Mouse (Mus musculus) lung, adult 2 months (tissue): ENCODE data around the gene Fancd2. TPM values are rescaled to one million over a fixed set of nuclear protein-coding genes. Genes with fewer than 3 reads are reported as not detected.

ENCODE experiments used
- DNase-seq: peaks from one replicate; pipeline ENCODE4 v3.0.0; 2022
- H3K4me1 ChIP-seq: fragments of 200-500 bp; 2 replicates; pipeline ENCODE4 v1.6.1; 2011; ENCODE audit warnings: low read length; ENCODE audit not compliant: control insufficient read depth, insufficient read depth
- H3K4me3 ChIP-seq: fragments of 200-500 bp; replicated peaks from 2 replicates; pipeline ENCODE3; 2011; ENCODE audit warnings: low read depth, mild to moderate bottlenecking, control low read depth, low read length; ENCODE audit errors: extremely low read depth
- CTCF ChIP-seq: fragments of 200-500 bp; IDR thresholded peaks from 2 replicates; pipeline ENCODE4 v1.5.1; 2011; ENCODE audit warnings: mild to moderate bottlenecking, low read length, control low read depth; ENCODE audit not compliant: insufficient read depth
- POLR2A ChIP-seq: fragments of 200-500 bp; IDR thresholded peaks from 2 replicates; pipeline ENCODE4 v1.6.1; 2011; ENCODE audit warnings: low read depth, mild to moderate bottlenecking, control low read depth, low read length, borderline replicate concordance; ENCODE audit errors: extremely low read depth
- WGBS: fragments of 180-500 bp; shearing (Covaris S2); methylation state at CpG from one replicate; pipeline ENCODE4 v1.1.7; 2018; 5-methylcytosine and 5-hydroxymethylcytosine counted together
- polyA plus RNA-seq: library from polyadenylated mRNA; depleted of rRNA; stranded (reverse); fragments of >200 nt; gene quantifications from 2 replicates; pipeline ENCODE4 v1.2.3, GENCODE M21; 2012

Gene Fancd2
- polyA plus RNA-seq, 1 experiment, result 1.2 TPM

DNA sequence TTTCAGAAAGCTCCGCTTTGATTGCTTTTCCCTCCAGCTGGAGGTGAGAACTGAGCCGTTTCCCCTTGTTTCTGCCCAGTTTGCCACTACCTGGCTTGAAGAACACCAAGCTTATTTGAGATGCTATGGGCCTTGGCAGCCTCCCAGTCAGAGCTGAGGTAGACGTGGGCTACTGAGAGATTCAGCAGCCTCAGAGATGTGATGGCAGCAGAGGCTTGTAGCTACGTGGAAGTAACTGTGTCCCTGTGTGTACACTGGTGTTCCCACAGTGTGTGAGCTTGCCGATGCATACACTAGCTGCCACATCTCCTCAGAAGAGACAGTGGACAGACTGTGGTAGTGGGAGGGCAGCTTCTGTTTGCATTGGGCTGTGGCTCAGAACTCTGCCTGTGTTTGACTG is 53.6 kb downstream of the Fancd2 start:
- no peaks in the 10 kb centered on the region; the same call in 1 of the 2 replicates for H3K4me1 ChIP-seq
- WGBS, result 94% methylated on average over 5 of the region's 5 CpGs
- H3K4me3 ChIP-seq, result no peak overlapping the region
- no peak for DNase-seq
- no peak for TF ChIP-seq CTCF
- TF ChIP-seq POLR2A, result no peak

DNA sequence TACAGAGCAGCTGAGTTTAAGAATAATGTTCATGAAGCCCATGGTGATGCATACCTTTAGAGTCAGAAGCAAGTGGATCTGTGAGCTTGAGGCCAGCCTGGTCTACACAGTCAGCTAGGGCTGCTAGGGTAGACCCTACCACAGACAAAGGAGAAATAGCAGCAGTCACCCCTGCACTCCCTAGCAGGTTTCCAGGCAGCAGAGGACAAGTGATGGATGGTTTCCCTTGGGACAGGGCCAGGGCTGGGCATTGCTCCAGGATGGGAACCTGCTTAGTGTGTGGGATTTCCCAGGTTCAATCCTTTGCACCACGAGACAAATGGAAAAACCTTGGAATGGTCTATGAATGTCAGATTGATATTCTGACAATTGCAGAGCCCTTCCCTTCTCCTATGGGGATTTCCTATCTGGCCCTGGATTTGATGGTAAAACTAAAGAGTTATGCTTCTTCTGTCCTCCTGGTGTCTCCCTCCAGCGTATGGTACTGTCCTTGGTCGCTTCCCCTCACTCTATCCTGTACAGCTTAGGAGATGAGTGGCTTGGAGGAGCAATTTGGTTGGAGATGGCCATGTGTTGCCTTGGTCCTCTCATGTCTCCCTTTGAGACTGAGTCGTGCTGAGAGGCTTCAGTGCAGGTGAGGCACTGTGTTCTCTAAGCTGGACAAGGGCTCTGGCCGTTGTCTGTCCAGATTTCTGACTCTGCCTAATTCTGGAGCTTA is 55.1 kb downstream of the Fancd2 start:
- TF ChIP-seq CTCF (no peak), POLR2A (no peak)
- peak; percentile 8 for DNase-seq
- H3K4me3 ChIP-seq, result no peak overlapping the region
- H3K4me1 ChIP-seq, result no peaks in the 10 kb centered on the region; the same call in 1 of the 2 replicates
- 40% methylated on average over 5 of the region's 5 CpGs for WGBS

DNA sequence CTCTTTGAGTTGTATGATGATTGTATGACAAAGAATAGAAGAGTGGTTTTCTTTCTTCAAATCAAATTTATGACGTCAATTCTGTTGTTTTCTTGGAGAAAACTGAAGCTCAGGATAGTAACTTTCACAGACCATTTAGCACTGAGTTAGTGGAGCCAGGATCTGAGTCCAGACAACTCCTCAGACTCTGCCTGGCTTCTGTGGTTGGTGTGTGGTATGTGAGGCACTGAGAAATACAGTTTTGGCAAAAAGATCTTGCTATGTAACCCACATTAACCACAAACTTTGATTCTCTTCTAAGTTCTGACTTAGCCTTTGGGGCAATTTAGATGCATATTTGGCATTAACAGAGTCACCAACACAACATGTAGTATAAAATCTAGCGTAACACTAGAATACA is 61.2 kb downstream of the Fancd2 start:
- TF ChIP-seq POLR2A, result no peak
- TF ChIP-seq CTCF, result no peak

DNA sequence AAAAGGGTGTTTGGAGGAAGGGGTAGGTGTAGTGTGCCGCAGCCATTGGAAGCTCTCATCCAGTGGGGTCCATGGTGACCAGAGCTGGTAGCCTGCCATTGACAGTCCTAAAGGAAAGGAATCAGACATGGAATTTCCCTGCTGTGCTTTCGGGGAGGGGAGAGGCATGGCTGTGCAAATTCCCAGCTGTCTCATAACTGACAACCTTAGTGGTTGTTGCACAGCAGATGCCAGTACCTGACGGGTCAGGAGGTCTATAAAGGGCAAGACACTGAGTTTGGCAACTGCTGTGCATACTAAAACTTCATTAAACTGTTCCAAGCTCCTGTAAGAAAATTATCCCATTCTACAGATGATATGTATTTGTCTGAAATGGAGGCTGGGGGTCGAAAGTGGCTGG is 66.5 kb downstream of the Fancd2 start:
- WGBS, result 91% methylated on average over 4 of the region's 4 CpGs
- no peak for DNase-seq
- TF ChIP-seq POLR2A (no peak), CTCF (no peak)
- no peak overlapping the region for H3K4me3 ChIP-seq
- H3K4me1 ChIP-seq, result no peaks in the 10 kb centered on the region

More for the DNA sequence above, 61.2 kb downstream of the Fancd2 start:
- WGBS, result 93% methylated on average over 2 of the region's 2 CpGs
- Histone ChIP-seq H3K4me1 (no peaks in the 10 kb centered on the region), H3K4me3 (no peak overlapping the region)
- DNase-seq, result no peak

DNA sequence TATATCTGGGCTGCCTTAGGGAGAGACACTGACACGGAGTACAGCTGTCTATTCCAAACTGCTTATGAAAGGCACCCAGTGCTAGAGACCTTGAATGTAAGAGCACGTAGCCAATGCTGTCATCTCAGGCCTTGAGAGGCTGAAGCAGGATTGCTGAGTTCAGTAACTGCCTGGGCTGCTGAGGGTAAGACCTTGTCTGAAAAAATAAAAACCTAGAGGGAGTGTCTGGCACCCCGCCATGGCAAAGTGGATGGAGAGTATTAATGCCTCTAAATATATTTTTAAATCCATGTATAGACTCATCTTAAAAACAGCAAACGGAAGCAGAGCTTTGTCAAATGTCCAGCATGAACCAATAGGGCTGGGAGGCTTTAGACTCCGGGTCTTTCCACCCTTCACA is 68.4 kb downstream of the Fancd2 start:
- no peak overlapping the region for H3K4me3 ChIP-seq
- no peak for DNase-seq
- no peaks in the 10 kb centered on the region for H3K4me1 ChIP-seq
- TF ChIP-seq POLR2A, result no peak
- no peak for TF ChIP-seq CTCF
- WGBS, result 70% methylated on average over 5 of the region's 5 CpGs

DNA sequence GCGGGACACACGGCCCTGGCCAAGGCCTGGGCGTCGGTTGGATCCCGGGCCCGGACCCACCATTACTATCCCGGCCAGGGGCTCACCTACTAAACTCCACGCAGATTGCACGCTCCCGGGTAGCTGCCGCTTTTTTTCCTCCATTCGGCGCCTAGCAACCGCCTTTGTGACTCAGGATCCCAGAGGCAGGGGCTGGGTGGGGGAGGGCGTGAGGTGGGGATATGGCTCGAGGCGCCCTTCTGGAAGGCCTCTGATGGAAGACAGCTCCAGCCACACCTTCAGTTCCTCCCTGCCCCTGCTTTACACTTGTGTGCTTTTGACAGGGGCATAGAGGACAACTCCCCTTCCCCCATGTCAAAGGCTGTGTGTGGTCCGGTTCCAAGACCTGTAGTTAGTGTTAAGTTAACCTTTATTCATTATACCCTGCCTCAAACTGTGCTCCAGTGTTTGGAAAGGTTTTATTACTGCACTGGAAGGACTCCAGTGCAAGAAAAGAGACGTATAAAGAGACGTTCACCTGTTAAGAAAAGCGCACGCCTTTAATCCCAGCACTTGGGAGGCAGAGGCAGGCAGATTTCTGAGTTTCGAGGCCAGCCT is 69.2 kb downstream of the Fancd2 start, which contains the start of gene Fancd2os:
TSS of gene Fancd2os (minus strand) at position 173 of the 597 bp plus-strand sequence.
- TF ChIP-seq POLR2A (no peak), CTCF (no peak)
- no peaks in the 10 kb centered on the region for H3K4me1 ChIP-seq
- no peak within 1 kb of the TSS for H3K4me3 ChIP-seq
- no peak for DNase-seq
- 59% methylated on average over 23 of the region's 23 CpGs for WGBS

DNA sequence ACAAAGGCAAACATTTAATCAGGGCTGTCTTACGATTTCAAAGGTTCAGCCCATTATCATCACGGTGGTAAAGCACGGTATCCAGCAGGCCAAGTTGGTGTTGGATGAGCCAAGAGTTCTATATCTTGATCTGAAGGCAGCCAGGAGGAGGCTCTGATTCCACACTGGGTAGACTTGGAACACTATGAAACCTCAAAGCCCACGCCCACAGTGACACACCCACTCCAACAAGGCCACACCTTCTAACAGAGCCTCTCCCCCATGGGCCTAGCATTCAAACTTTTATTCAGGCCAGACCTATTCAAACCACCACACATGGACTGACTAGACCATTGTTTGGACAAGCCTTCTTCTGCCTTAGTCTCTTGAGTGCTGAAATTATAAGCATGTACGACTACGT is 71.3 kb downstream of the Fancd2 start:
- Histone ChIP-seq H3K4me1 (peaks cover 5% of the 10 kb centered on the region; the same call in 1 of the 2 replicates), H3K4me3 (no peak overlapping the region)
- 87% methylated on average over 6 of the region's 6 CpGs for WGBS
- TF ChIP-seq CTCF (no peak), POLR2A (no peak)
- no peak for DNase-seq

DNA sequence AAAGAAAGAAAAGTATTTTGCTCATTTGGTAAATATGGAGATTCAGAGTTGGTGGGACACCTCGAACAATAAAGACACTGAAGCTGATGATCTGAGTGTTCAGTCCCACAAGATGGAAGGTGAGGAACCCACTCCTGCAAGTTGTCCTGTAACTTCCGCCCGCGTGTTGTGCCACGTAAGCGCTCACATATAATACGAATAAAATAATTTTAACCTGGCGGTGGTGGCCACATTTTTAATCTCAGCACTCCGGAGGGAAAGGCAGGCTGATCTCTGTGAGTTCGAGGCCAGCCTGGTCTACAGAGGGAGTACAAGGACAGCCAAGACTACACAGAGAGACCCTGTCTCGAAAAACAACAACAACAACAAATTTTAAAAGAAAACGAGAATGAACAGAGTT is 72.5 kb downstream of the Fancd2 start:
- Histone ChIP-seq H3K4me3 (peak overlapping the region; percentile 91), H3K4me1 (peaks cover 5% of the 10 kb centered on the region; the same call in 1 of the 2 replicates)
- TF ChIP-seq POLR2A (no peak), CTCF (no peak)
- DNase-seq, result no peak
- 58% methylated on average over 12 of the region's 12 CpGs for WGBS

DNA sequence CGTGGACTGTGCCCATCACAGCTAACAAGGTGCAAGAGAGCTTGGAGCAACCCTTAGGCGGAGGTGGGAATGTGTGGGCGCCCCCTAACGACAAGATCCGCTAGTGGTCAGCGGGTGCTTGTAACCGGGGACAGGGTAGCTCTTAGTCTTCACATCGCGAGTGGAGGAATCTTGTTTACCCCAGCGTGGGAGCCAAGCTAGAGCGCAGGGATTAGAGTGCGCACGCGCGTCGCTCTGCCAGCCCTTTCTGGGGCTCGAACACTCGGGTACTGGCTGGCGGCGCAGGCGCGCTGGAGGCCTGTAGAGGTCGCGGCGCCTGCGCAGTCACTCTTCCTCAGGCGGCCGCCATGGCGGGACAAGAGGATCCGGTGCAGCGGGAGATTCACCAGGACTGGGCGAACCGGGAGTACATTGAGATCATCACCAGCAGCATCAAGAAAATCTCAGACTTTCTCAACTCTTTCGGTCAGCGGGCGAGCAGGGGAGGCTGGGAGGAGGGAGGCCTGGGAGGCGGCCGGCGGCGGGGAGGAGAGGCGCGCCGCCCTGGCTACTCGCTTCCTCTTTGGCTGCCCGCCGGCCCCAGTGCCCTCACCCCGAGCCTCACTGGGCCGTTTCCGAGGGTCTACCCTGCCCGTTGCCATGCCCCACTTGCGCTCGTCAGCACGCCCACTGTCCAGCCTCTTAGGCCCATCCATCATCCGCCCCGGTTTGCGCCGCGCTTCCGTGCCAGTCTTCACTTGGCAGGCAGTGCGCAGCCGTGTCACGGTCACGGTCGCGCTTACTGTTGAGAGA is 73.1 kb downstream of the Fancd2 start, which contains the start of gene Brk1:
TSS of gene Brk1 (plus strand) at position 341 of the 792 bp plus-strand sequence.
- Histone ChIP-seq H3K4me1 (peaks cover 5% of the 10 kb centered on the region; the same call in 1 of the 2 replicates), H3K4me3 (peak within 1 kb of the TSS; percentile 91)
- under 1% methylated on average over 65 of the region's 65 CpGs for WGBS
- peak; percentile 71; the same call in 1 of the 2 replicates for TF ChIP-seq POLR2A
- TF ChIP-seq CTCF, result peak; percentile 35
- peak; percentile 84 for DNase-seq
